Mouse (Mus musculus): ENCODE data around the gene Wipf1. TPM values are rescaled to one million over a fixed set of nuclear protein-coding genes. Genes with fewer than 3 reads are reported as not detected.

Wipf1 gene
- 1.9 and 3.7 TPM in 2 replicates for polyA plus RNA-seq (2014; fragmentation: Nextera tagmentation; extraction: Ambion mirVana)

DNA sequence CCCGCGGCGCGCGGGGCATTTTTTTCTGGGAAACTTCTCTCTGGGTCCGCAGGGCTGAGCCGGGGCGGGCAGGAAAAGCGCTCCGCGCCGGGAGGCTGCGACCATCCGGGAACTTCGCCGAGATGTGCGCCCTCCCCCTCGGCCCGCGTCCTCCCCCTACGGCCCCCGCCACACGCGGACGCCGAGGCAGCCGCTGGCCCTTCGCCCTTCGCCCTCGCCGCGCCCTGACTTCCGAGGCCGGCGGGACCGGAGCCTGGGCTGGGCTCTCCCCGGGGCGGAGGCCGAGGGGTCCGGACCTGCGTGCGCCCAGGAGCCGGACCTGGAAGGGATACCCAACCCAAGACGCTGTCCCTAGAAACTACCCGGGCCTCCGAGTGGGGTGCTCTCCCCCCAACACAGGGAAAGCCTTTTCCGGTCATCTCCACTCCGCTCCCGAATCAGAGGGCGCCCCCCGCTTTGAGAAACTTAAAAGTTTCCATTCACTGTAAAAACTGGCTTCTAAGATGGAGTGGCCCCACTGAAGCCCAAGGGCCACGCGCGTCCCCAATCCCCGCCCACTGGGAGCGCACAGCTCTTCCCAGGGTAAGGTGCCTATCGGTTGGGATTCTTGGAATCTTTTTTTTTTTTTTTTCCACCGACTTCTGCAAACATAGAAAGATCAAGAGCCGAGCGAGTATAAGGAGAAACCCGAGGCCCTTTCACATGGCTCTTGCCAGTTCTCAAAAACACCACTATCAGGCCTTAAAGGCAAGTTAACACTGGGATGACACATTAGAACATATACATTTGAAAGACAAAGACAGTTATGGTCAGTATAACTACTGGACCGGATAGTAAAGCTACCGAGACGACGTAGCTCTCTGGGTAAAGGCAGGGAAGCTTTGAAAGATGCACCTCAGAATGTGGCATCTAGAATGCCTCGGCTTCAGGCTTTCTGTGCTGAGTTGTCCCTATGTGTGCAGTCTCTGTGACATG, at the start of gene Wipf1:
TSS of gene Wipf1 (minus strand) at position 379 of the 975 bp plus-strand sequence.
- H3K27ac ChIP-seq (ENCODE audit: low read depth, low read length) = no peak within 1 kb of the TSS; the same call in 1 of the 2 replicates
- peak within 1 kb of the TSS; percentile 48 for H3K4me3 ChIP-seq (ENCODE audit: low read depth, low read length)
- H3K9ac ChIP-seq (replicated peaks; ENCODE audit: low read depth, low read length) = peak within 1 kb of the TSS; percentile 66
- no peaks in the 10 kb centered on the region for H3K36me3 ChIP-seq (ENCODE audit: control insufficient read depth, insufficient read depth, low read length)
- peak; percentile 83 for ATAC-seq (ENCODE audit: low read depth)
- no peaks in the 10 kb centered on the region for H3K27me3 ChIP-seq (ENCODE audit: control insufficient read depth, insufficient read depth, low read length)
- H3K4me2 ChIP-seq (ENCODE audit: low read depth, low read length) = peak within 1 kb of the TSS; percentile 73
- H3K9me3 ChIP-seq (ENCODE audit: control insufficient read depth, low read length) = no peaks in the 10 kb centered on the region
- H3K4me1 ChIP-seq (ENCODE audit: control insufficient read depth, insufficient read depth, low read length) = no peaks in the 10 kb centered on the region
- 1% methylated on average over 50 of the region's 66 CpGs for WGBS

DNA sequence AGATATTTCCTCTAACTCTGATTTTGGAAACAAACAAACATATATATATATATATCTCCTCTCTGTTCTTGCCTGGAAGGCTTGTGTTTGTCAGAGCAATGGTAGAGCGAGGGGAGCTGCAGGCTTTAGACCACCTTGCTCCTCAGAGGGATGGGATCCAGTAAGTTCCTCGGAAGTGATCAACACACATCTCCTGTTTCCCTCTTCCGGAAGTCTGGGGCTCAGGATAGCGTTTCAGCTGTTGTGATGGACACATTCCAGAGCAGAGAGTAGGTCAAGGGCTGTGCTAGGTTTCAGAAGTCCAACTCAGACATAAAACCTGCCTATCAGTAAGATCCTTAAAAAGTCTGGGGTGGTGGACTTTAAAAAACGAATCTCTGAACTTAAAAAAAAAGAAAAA, 49.6 kb upstream of the Wipf1 start:
- Histone ChIP-seq H3K9me3 (ENCODE audit: control insufficient read depth, low read length) (no peaks in the 10 kb centered on the region), H3K4me3 (ENCODE audit: low read depth, low read length) (no peak overlapping the region), H3K4me1 (ENCODE audit: control insufficient read depth, insufficient read depth, low read length) (no peaks in the 10 kb centered on the region), H3K27me3 (ENCODE audit: control insufficient read depth, insufficient read depth, low read length) (no peaks in the 10 kb centered on the region), H3K36me3 (ENCODE audit: control insufficient read depth, insufficient read depth, low read length) (no peaks in the 10 kb centered on the region), H3K4me2 (ENCODE audit: low read depth, low read length) (no peak overlapping the region), H3K27ac (ENCODE audit: low read depth, low read length) (no peak overlapping the region), H3K9ac (replicated peaks; ENCODE audit: low read depth, low read length) (no peak overlapping the region)
- ATAC-seq (ENCODE audit: low read depth) = no peak
- WGBS = 72% methylated on average over 5 of the region's 5 CpGs

- H3K9ac ChIP-seq (replicated peaks; ENCODE audit: low read depth, low read length) = no peak overlapping the region
- H3K27me3 ChIP-seq (ENCODE audit: control insufficient read depth, insufficient read depth, low read length) = no peaks in the 10 kb centered on the region
- ATAC-seq (ENCODE audit: low read depth) = no peak
- H3K27ac ChIP-seq (ENCODE audit: low read depth, low read length) = no peak overlapping the region
- no peak overlapping the region for H3K4me3 ChIP-seq (ENCODE audit: low read depth, low read length)
- H3K4me1 ChIP-seq (ENCODE audit: control insufficient read depth, insufficient read depth, low read length) = 0 out of 2 replicates have a peak, but pooled peaks cover 3% of the 10 kb centered on the region
- no peaks in the 10 kb centered on the region for H3K36me3 ChIP-seq (ENCODE audit: control insufficient read depth, insufficient read depth, low read length)
- WGBS = 89% methylated on average over 6 of the region's 6 CpGs
- no peak overlapping the region for H3K4me2 ChIP-seq (ENCODE audit: low read depth, low read length)
- no peaks in the 10 kb centered on the region for H3K9me3 ChIP-seq (ENCODE audit: control insufficient read depth, low read length)
Measured at GRCm38 (mm10) chr2:73574418-73574817, 44.9 kb upstream of the Wipf1 start.

- H3K9me3 ChIP-seq (ENCODE audit: control insufficient read depth, low read length) = no peaks in the 10 kb centered on the region
- H3K4me2 ChIP-seq (ENCODE audit: low read depth, low read length) = no peak overlapping the region; the same call in 1 of the 2 replicates
- H3K4me1 ChIP-seq (ENCODE audit: control insufficient read depth, insufficient read depth, low read length) = 0 out of 2 replicates have a peak, but pooled peaks cover 3% of the 10 kb centered on the region
- no peaks in the 10 kb centered on the region for H3K36me3 ChIP-seq (ENCODE audit: control insufficient read depth, insufficient read depth, low read length)
- ATAC-seq (ENCODE audit: low read depth) = no peak
- H3K27ac ChIP-seq (ENCODE audit: low read depth, low read length) = peak overlapping the region; percentile 65; the same call in 1 of the 2 replicates
- no peak overlapping the region for H3K4me3 ChIP-seq (ENCODE audit: low read depth, low read length)
- H3K27me3 ChIP-seq (ENCODE audit: control insufficient read depth, insufficient read depth, low read length) = no peaks in the 10 kb centered on the region
- 80% methylated on average over 4 of the region's 4 CpGs for WGBS
- no peak overlapping the region for H3K9ac ChIP-seq (replicated peaks; ENCODE audit: low read depth, low read length)
Measured at GRCm38 (mm10) chr2:73573556-73573955, 44.0 kb upstream of the Wipf1 start.

- no peaks in the 10 kb centered on the region for H3K9me3 ChIP-seq (ENCODE audit: control insufficient read depth, low read length)
- H3K4me2 ChIP-seq (ENCODE audit: low read depth, low read length) = peak overlapping the region; percentile 50
- H3K27ac ChIP-seq (ENCODE audit: low read depth, low read length) = peak overlapping the region; percentile 65
- H3K4me1 ChIP-seq (ENCODE audit: control insufficient read depth, insufficient read depth, low read length) = 0 out of 2 replicates have a peak, but pooled peaks cover 3% of the 10 kb centered on the region
- H3K27me3 ChIP-seq (ENCODE audit: control insufficient read depth, insufficient read depth, low read length) = no peaks in the 10 kb centered on the region
- H3K9ac ChIP-seq (replicated peaks; ENCODE audit: low read depth, low read length) = peak overlapping the region; percentile 25; the same call in 1 of the 2 replicates
- no peaks in the 10 kb centered on the region for H3K36me3 ChIP-seq (ENCODE audit: control insufficient read depth, insufficient read depth, low read length)
- ATAC-seq (ENCODE audit: low read depth) = peak; percentile 95
- peak overlapping the region; percentile 22; the same call in 1 of the 2 replicates for H3K4me3 ChIP-seq (ENCODE audit: low read depth, low read length)
- 14% methylated on average over 23 of the region's 23 CpGs for WGBS
Measured at GRCm38 (mm10) chr2:73572539-73573372, 43.2 kb upstream of the Wipf1 start.

DNA sequence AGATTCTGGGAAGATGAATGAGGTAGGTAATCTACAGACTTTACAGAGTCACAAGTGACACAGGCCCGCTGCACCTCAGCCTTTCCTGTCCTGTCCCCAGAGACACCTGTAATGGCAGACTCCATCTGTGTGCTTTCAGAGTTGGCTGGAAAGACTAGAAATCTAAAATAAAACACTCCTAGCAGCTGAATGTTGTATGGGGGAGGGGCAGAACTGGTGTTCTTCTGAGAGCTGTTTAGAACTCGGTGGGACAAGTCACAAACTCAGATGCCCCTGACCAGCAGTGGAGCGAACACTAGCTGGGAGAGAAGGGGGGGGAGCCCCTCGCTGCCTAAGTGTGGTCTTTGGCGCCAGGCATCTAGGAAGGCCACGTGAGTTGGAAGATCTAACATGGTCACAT, 42.4 kb upstream of the Wipf1 start:
- Histone ChIP-seq H3K4me2 (ENCODE audit: low read depth, low read length) (no peak overlapping the region), H3K4me1 (ENCODE audit: control insufficient read depth, insufficient read depth, low read length) (0 out of 2 replicates have a peak, but pooled peaks cover 3% of the 10 kb centered on the region), H3K9ac (replicated peaks; ENCODE audit: low read depth, low read length) (no peak overlapping the region), H3K36me3 (ENCODE audit: control insufficient read depth, insufficient read depth, low read length) (no peaks in the 10 kb centered on the region), H3K27me3 (ENCODE audit: control insufficient read depth, insufficient read depth, low read length) (no peaks in the 10 kb centered on the region), H3K27ac (ENCODE audit: low read depth, low read length) (no peak overlapping the region), H3K9me3 (ENCODE audit: control insufficient read depth, low read length) (no peaks in the 10 kb centered on the region), H3K4me3 (ENCODE audit: low read depth, low read length) (no peak overlapping the region)
- WGBS = 72% methylated on average over 6 of the region's 6 CpGs
- no peak for ATAC-seq (ENCODE audit: low read depth)

- H3K27ac ChIP-seq (ENCODE audit: low read depth, low read length) = no peak overlapping the region
- H3K4me1 ChIP-seq (ENCODE audit: control insufficient read depth, insufficient read depth, low read length) = 0 out of 2 replicates have a peak, but pooled peaks cover 3% of the 10 kb centered on the region
- WGBS = 95% methylated on average over 9 of the region's 9 CpGs
Measured at GRCm38 (mm10) chr2:73571304-73571703, 41.8 kb upstream of the Wipf1 start.

GRCm38 (mm10) chr2:73566989-73567605, 37.6 kb upstream of the Wipf1 start:
- Histone ChIP-seq H3K4me2 (ENCODE audit: low read depth, low read length) (peak overlapping the region; percentile 25; the same call in 1 of the 2 replicates), H3K4me3 (ENCODE audit: low read depth, low read length) (no peak overlapping the region), H3K27ac (ENCODE audit: low read depth, low read length) (no peak overlapping the region), H3K27me3 (ENCODE audit: control insufficient read depth, insufficient read depth, low read length) (no peaks in the 10 kb centered on the region), H3K9me3 (ENCODE audit: control insufficient read depth, low read length) (no peaks in the 10 kb centered on the region), H3K36me3 (ENCODE audit: control insufficient read depth, insufficient read depth, low read length) (no peaks in the 10 kb centered on the region), H3K9ac (replicated peaks; ENCODE audit: low read depth, low read length) (no peak overlapping the region), H3K4me1 (ENCODE audit: control insufficient read depth, insufficient read depth, low read length) (no peaks in the 10 kb centered on the region)
- no peak for ATAC-seq (ENCODE audit: low read depth)
- 27% methylated on average over 8 of the region's 8 CpGs for WGBS

More at GRCm38 (mm10) chr2:73571304-73571703, 41.8 kb upstream of the Wipf1 start:
- Histone ChIP-seq H3K9me3 (ENCODE audit: control insufficient read depth, low read length) (no peaks in the 10 kb centered on the region), H3K9ac (replicated peaks; ENCODE audit: low read depth, low read length) (no peak overlapping the region), H3K27me3 (ENCODE audit: control insufficient read depth, insufficient read depth, low read length) (no peaks in the 10 kb centered on the region), H3K4me3 (ENCODE audit: low read depth, low read length) (no peak overlapping the region), H3K4me2 (ENCODE audit: low read depth, low read length) (no peak overlapping the region), H3K36me3 (ENCODE audit: control insufficient read depth, insufficient read depth, low read length) (no peaks in the 10 kb centered on the region)
- ATAC-seq (ENCODE audit: low read depth) = no peak

Data from neural tube, embryonic 14.5 days (tissue).